Mouse (Mus musculus) neural tube, embryonic 14.5 days (tissue): Measurements from ENCODE around the gene Tmem262. TPM values are rescaled to one million over a fixed set of nuclear protein-coding genes. Genes with fewer than 3 reads are reported as not detected.
"Not testable (repeated sequence)": the region's sequence is repeated elsewhere in the genome, so short reads cannot be mapped to it uniquely, and the experiment has no call there.

Source experiments
- ATAC-seq: fragments of 200-750 bp; cut with Nextera tagmentation; 2 replicates; pipeline ENCODE4 v1.8.0; 2017; ENCODE audit warnings: low read depth, mild to moderate bottlenecking, moderate TSS enrichment, moderate library complexity
- H3K27ac ChIP-seq: fragments of 300-500 bp; sonication (generic); 2 replicates; pipeline ENCODE4 v1.5.1; 2014; ENCODE audit warnings: low read depth, mild to moderate bottlenecking, control low read depth, low read length, moderate library complexity, mixed read lengths
- H3K27me3 ChIP-seq: fragments of 300-500 bp; sonication (generic); 2 replicates; pipeline ENCODE4 v1.6.1; 2014; ENCODE audit warnings: low read length; ENCODE audit not compliant: control insufficient read depth, insufficient read depth
- H3K36me3 ChIP-seq: fragments of 300-500 bp; sonication (generic); 2 replicates; pipeline ENCODE4 v1.6.1; 2014; ENCODE audit warnings: low read length, mixed read lengths; ENCODE audit not compliant: control insufficient read depth, insufficient read depth
- H3K4me1 ChIP-seq: fragments of 300-500 bp; sonication (generic); 2 replicates; pipeline ENCODE4 v1.6.1; 2014; ENCODE audit warnings: low read length; ENCODE audit not compliant: control insufficient read depth, insufficient read depth
- H3K4me2 ChIP-seq: fragments of 300-500 bp; sonication (generic); 2 replicates; pipeline ENCODE4 v1.6.1; 2014; ENCODE audit warnings: mild to moderate bottlenecking, low read depth, low read length, control low read depth
- H3K4me3 ChIP-seq: fragments of 300-500 bp; sonication (generic); 2 replicates; pipeline ENCODE4 v1.5.1; 2014; ENCODE audit warnings: low read depth, low read length, control low read depth, mixed read lengths
- H3K9ac ChIP-seq: fragments of 300-500 bp; sonication (generic); replicated peaks from 2 replicates; pipeline ENCODE4 v1.6.1; 2014; ENCODE audit warnings: low read depth, mild to moderate bottlenecking, control low read depth, low read length, mixed read lengths
- H3K9me3 ChIP-seq: fragments of 300-500 bp; sonication (generic); 2 replicates; pipeline ENCODE4 v1.6.1; 2016; ENCODE audit warnings: low read length; ENCODE audit not compliant: control insufficient read depth
- WGBS: fragments of 180-500 bp; shearing (Covaris S2); extraction: QIAGEN DNeasy Blood & Tissue Kit; methylation state at CpG from one replicate; pipeline ENCODE4 v1.1.7; 2014; 5-methylcytosine and 5-hydroxymethylcytosine counted together
- polyA plus RNA-seq: library from polyadenylated mRNA; unstranded; fragments of >200 nt; fragmentation: Nextera tagmentation; extraction: Ambion mirVana; gene quantifications from 2 replicates; pipeline ENCODE4 v1.2.1, GENCODE M21; 2014

Tmem262 gene
- 0.55 TPM in 1 of 2 replicates, not detected in the other for polyA plus RNA-seq

- Histone ChIP-seq H3K27me3 (no peaks in the 10 kb centered on the region), H3K4me3 (no peak within 1 kb of the TSS), H3K9ac (no peak within 1 kb of the TSS), H3K36me3 (peaks cover 18% of the 10 kb centered on the region), H3K4me1 (peaks cover 19% of the 10 kb centered on the region), H3K9me3 (no peaks in the 10 kb centered on the region), H3K27ac (no peak within 1 kb of the TSS), H3K4me2 (no peak within 1 kb of the TSS)
- 95% methylated on average over 12 of the region's 12 CpGs for WGBS
- no peak for ATAC-seq
These were observed at the start of gene Tmem262 for GRCm38 (mm10) chr19:6079983-6080480. Tmem262 (plus strand) TSS chr19:6080033.

DNA sequence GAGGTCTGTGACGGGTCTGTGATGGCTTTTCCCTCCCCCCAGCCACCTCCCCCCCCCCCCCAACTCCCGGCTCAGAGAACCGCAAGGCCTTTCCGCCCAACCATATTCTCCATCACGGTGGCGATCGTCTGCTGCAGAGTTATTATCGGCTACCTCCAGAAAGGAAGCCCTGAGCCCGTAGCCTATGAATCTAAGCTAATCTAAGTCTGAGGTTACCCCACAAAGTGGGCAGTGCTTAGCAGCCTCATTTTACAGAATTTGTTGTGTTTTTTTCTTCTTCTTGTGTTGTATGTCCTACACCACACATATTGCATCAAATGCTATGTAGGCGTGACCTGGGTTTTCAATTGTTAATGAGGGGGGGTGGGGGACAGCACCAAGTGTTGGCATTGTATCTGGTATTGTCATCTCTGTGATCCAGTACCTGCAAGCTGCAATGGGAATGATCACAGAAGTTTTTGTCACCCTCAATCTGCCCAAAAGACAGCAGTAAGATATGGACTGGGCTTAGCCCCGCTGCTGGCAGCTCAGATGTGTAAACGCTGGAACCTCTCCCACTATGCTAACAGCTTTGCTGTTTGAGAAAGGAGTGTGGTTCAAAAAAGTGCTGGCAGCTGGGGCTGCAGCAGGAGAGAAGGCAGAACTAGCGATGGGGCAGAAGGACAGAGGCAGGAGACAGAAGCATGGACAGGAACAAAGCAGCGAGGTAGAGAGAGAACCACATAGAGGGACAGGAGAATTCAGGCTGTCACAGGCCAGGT lies 49.1 kb upstream of the Tmem262 start:
- H3K4me1 ChIP-seq = no peaks in the 10 kb centered on the region
- no peaks in the 10 kb centered on the region for H3K36me3 ChIP-seq
- no peak overlapping the region for H3K9ac ChIP-seq
- ATAC-seq = no peak
- no peaks in the 10 kb centered on the region for H3K27me3 ChIP-seq
- H3K9me3 ChIP-seq = no peaks in the 10 kb centered on the region
- 74% methylated on average over 14 of the region's 14 CpGs for WGBS
- no peak overlapping the region for H3K27ac ChIP-seq
- no peak overlapping the region for H3K4me2 ChIP-seq
- H3K4me3 ChIP-seq = no peak overlapping the region

DNA sequence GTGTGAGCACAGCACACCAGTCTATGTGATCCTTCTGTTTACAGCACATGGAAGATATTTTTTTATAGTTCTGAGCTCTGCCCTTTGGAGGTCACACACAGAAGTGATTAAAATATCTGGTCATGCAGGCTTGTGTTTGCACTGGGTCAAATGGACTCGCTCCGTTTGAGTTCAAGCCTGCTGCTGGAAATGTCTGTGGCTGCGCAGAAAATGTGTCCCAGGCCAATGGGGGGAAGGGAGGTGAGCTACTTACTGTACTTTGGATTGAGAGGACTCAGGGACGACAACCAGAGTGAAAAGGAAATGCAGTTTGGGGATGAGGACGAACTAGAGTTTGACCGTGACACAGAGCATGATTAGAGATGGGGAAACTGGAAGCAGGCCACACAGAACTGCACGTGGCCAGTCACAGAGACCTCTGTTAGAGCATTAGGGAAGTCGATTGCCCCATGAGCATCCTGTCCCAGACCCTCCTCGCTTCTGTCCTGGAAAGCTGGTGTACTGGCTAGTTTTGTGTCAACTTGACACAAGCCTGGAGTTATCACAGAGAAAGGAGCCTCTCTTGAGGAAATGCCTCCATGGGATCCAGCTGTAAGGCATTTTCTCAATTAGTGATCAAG lies 43.8 kb upstream of the Tmem262 start:
- Histone ChIP-seq H3K9me3 (no peaks in the 10 kb centered on the region), H3K4me3 (no peak overlapping the region), H3K4me1 (no peaks in the 10 kb centered on the region), H3K4me2 (no peak overlapping the region), H3K27ac (no peak overlapping the region), H3K27me3 (no peaks in the 10 kb centered on the region), H3K36me3 (no peaks in the 10 kb centered on the region), H3K9ac (no peak overlapping the region)
- WGBS = 83% methylated on average over 9 of the region's 9 CpGs
- ATAC-seq = no peak

- Histone ChIP-seq H3K36me3 (no peaks in the 10 kb centered on the region), H3K9me3 (no peaks in the 10 kb centered on the region), H3K4me1 (no peaks in the 10 kb centered on the region), H3K27me3 (no peaks in the 10 kb centered on the region), H3K4me3 (no peak overlapping the region), H3K27ac (no peak overlapping the region), H3K4me2 (no peak overlapping the region), H3K9ac (no peak overlapping the region)
- ATAC-seq = no peak
These were observed 42.1 kb upstream of the Tmem262 start for GRCm38 (mm10) chr19:6037695-6038094.

DNA sequence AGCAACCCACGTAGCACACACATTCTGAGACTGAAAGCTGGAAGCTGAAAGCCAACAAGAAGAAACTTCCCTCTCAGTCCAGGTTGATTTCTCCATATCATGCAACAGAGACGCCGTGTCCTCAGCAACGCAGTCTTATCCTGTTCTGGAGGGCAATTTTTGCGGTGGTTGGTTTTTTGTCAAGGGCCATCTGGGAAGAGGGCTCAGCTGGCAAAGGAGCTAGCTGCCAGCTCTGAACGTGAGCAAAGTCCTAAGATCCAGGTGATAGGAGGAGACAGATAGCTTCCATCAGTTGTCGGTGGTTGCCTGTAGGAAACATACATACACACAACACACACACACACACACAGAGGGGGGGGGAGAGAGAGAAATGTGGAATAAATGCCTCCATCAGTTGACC lies 41.5 kb upstream of the Tmem262 start:
- H3K4me3 ChIP-seq = no peak overlapping the region
- ATAC-seq = no peak
- H3K4me2 ChIP-seq = no peak overlapping the region
- no peaks in the 10 kb centered on the region for H3K36me3 ChIP-seq
- no peaks in the 10 kb centered on the region for H3K27me3 ChIP-seq
- no peak overlapping the region for H3K9ac ChIP-seq
- no peak overlapping the region for H3K27ac ChIP-seq
- no peaks in the 10 kb centered on the region for H3K9me3 ChIP-seq
- WGBS = 84% methylated on average over 7 of the region's 7 CpGs
- no peaks in the 10 kb centered on the region for H3K4me1 ChIP-seq

- Histone ChIP-seq H3K9me3 (no peaks in the 10 kb centered on the region), H3K9ac (no peak overlapping the region), H3K27me3 (no peaks in the 10 kb centered on the region), H3K36me3 (no peaks in the 10 kb centered on the region), H3K4me2 (no peak overlapping the region), H3K27ac (no peak overlapping the region), H3K4me1 (0 out of 2 replicates have a peak, but pooled peaks cover under 1% of the 10 kb centered on the region), H3K4me3 (no peak overlapping the region)
- ATAC-seq = no peak
These were observed 39.8 kb upstream of the Tmem262 start for GRCm38 (mm10) chr19:6040002-6040401.

DNA sequence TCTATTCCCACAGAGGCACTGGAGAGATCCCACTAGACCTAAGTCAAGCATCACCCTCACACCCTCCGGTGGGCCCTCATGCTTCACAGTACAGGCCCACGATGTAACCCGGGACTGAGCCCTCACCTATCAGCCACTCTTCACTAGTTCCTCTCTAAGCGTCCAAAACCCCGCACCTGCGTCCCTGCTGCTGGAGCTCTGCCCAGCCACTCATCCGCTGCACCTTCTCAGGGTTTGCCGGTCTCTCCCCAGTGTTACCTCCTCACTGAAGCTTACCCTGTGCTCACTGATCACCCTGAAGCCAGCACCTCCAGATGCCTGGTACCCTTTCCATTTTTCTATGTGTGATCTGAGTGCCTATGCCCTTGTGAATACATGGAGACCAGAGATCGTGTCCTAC lies 37.5 kb upstream of the Tmem262 start:
- Histone ChIP-seq H3K4me3 (no peak overlapping the region), H3K4me1 (0 out of 2 replicates have a peak, but pooled peaks cover 7% of the 10 kb centered on the region), H3K36me3 (no peaks in the 10 kb centered on the region), H3K9ac (no peak overlapping the region), H3K27me3 (no peaks in the 10 kb centered on the region), H3K9me3 (no peaks in the 10 kb centered on the region), H3K27ac (no peak overlapping the region), H3K4me2 (no peak overlapping the region)
- WGBS = 76% methylated on average over 9 of the region's 9 CpGs
- ATAC-seq = no peak

DNA sequence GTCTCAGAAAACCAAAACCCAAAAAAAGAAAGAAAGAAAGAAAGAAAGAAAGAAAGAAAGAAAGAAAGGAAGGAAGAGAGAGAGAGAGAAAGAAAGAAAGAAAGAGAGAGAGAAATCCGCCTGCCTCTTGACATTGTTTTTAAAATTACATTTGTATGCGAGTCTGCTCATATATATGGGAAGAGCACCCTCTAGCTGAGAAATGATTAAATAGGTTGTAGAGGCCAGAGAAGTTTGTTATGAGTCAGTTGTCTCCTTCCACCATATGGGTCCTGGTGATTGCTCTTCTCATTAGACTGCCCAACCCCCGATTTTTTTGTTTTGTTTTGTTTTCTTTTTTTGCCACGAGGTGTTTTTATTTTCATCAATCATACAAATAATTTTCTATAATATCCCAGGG lies 35.7 kb upstream of the Tmem262 start:
- not testable (repeated sequence) for ATAC-seq, H3K4me3 ChIP-seq, H3K27ac ChIP-seq, H3K4me2 ChIP-seq, H3K27me3 ChIP-seq, H3K36me3 ChIP-seq, H3K9me3 ChIP-seq, H3K9ac ChIP-seq
- peaks cover 18% of the 10 kb centered on the region for H3K4me1 ChIP-seq
- WGBS = 75% methylated on average over 4 of the region's 4 CpGs
